In the genomic region with DNA sequence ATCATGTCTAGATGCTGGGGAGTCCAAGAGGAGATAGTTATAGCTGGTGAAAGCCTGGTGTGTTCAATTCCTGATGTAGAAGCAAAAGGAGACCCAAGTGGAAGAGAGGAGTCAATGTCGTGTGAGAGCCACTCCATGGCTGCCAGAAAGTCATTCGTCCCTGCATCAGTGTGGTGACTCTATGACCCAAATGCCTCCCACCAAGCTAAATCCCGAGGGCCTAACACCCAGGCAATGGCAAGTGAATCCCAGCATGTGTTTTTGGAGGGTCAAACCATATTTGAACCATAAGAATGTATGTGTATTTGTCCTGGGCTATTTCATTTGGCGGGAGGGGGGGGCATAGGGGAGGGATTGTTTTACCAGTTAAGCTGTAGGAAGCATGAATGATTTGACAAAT, we compare ENCODE assay signal across 26 mouse cellular contexts.
"Had no signal": no experiment of that assay in that cellular context is flagged by ENCODE, and none has a peak within 500 bp of the region (broad histone marks: within the 10 kb centered on the region; RNA-seq: fewer than 3 reads in every experiment).

No protein-coding gene starts in this region.

- H3K4me3 ChIP-seq: embryonic facial prominence, embryonic 10.5 days; embryonic facial prominence, embryonic 12.5 days; embryonic facial prominence, embryonic 13.5 days; embryonic facial prominence, embryonic 15.5 days; erythroblast, embryonic 14.5 days; forebrain, embryonic 10.5 days; forebrain, embryonic 12.5 days; forebrain, embryonic 13.5 days; forebrain, embryonic 15.5 days; gastrocnemius, adult 2 months; heart, adult 2 months had no signal

- H3K36me3 ChIP-seq: embryonic facial prominence, embryonic 10.5 days; embryonic facial prominence, embryonic 12.5 days; embryonic facial prominence, embryonic 13.5 days; embryonic facial prominence, embryonic 15.5 days; forebrain, embryonic 10.5 days; forebrain, embryonic 12.5 days; forebrain, embryonic 15.5 days had no signal

- H3K9me3 ChIP-seq: embryonic facial prominence, embryonic 10.5 days; embryonic facial prominence, embryonic 12.5 days; embryonic facial prominence, embryonic 13.5 days; embryonic facial prominence, embryonic 15.5 days; forebrain, embryonic 10.5 days; forebrain, embryonic 12.5 days; forebrain, embryonic 13.5 days; forebrain, embryonic 15.5 days had no signal

- H3K27me3 ChIP-seq: embryonic facial prominence, embryonic 12.5 days; embryonic facial prominence, embryonic 13.5 days; embryonic facial prominence, embryonic 15.5 days; forebrain, embryonic 12.5 days; forebrain, embryonic 13.5 days; forebrain, embryonic 15.5 days had no signal

- H3K27ac ChIP-seq: embryonic facial prominence, embryonic 10.5 days; embryonic facial prominence, embryonic 12.5 days; embryonic facial prominence, embryonic 13.5 days; embryonic facial prominence, embryonic 15.5 days; forebrain, embryonic 10.5 days; forebrain, embryonic 12.5 days; forebrain, embryonic 13.5 days; forebrain, embryonic 15.5 days; heart, adult 2 months had no signal

- DNase-seq: cerebellum, adult 2 months; cerebellum, adult 8-10 months; cerebellum, adult 9-10 months; cerebellum, adult 9-11 months; cerebellum, postnatal 10 days; cerebellum, postnatal 14 days; cerebellum, postnatal 25 days; cerebellum, postnatal 36 days; embryo, embryonic 11 days; forebrain, postnatal 0 days; gastrocnemius, adult 2 months; gastrocnemius, postnatal 10 days; gastrocnemius, postnatal 14 days; gastrocnemius, postnatal 25 days; gastrocnemius, postnatal 36 days; heart, adult 18-20 months had no signal

- H3K4me1 ChIP-seq: forebrain, embryonic 13.5 days; forebrain, embryonic 15.5 days had no signal
